Mouse (Mus musculus): ENCODE measurements around the gene Dicer1.

GRCm38 (mm10) chr12:104793486-104793885, 41.7 kb upstream of the Dicer1 start:
- no peak for TF ChIP-seq CTCF (IDR thresholded peaks at IDR 0.05)
- no peak for TF ChIP-seq EP300 (IDR thresholded peaks at IDR 0.05)

Data from lung, postnatal 0 days (tissue).